Mouse (Mus musculus): ENCODE measurements around the gene Kcnk3.

GRCm38 (mm10) chr5:30611091-30611490, 23.1 kb downstream of the Kcnk3 start:
- TF ChIP-seq GATA1 (IDR thresholded peaks at IDR 0.05; ENCODE audit: borderline replicate concordance, low read length) (no peak), FLI1 (IDR thresholded peaks at IDR 0.05; ENCODE audit: low read length) (no peak)

All from megakaryocyte, embryonic 14.5 days (primary cell).